Mouse (Mus musculus) neutrophil, adult 5-6 weeks (primary cell): ENCODE data around the gene Sars2. TPM values are rescaled to one million over a fixed set of nuclear protein-coding genes. Genes with fewer than 3 reads are reported as not detected.
"Not testable (repeated sequence)": the region's sequence is repeated elsewhere in the genome, so short reads cannot be mapped to it uniquely, and the experiment has no call there.

Experiments used
- ATAC-seq: fragments of 151-379, 151-347 bp; 2 replicates; pipeline ENCODE4 v1.8.0; 2017; ENCODE audit warnings: mild to moderate bottlenecking, moderate TSS enrichment; ENCODE audit not compliant: insufficient number of reproducible peaks, poor library complexity, low FRiP score, severe bottlenecking; ENCODE audit errors: extremely low read depth
- total RNA-seq: library from RNA; stranded (forward); fragments of 200-1000 nt; gene quantifications from 2 replicates; pipeline ENCODE4 v1.2.3, GENCODE M21; 2017

Sars2 gene
- 5.9 and 6.1 TPM in 2 replicates for total RNA-seq

DNA sequence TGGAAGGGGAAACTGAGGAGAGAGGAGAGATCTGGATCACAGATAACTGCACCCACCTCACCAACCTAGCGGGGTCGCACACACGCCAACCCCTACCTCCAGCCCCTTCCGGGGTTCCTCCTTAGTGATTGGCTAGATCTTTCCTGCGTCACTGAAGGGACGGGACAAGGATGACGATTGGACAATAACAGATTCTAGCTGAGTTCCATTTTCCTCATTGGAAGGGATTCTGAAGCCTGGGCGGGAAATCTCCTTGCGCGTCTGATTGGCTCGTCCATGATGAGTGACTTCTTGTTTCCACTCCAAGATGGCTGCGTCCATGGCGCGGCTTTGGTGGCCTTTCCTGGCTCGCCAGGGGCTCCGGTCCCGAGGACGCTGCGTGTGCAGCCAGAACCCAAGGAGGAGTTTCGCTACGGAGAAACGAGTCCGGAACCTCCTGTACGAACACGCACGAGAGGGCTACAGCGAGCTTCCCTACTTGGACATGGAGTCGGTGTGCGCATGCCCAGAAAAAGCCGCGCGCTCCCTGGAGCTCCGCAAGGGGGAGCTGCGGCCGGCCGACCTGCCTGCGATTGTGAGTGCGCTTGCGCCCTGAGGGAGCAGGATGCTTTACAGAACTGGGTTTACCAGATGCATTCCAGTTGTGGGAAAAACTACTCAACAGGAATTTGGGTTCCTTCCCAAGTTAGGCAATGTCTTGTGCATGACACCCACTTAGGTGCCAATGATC, at the start of gene Sars2, which contains the start of gene Mrps12:
TSS of gene Sars2 (plus strand) at position 284 of the 730 bp plus-strand sequence.
TSS of gene Mrps12 (minus strand) at position 112 of the 730 bp plus-strand sequence.
- peak; percentile 90 for ATAC-seq

- no peak for ATAC-seq
Measured at GRCm38 (mm10) chr7:28692545-28693320, 49.1 kb upstream of the Sars2 start, which contains the start of gene Fbxo27. Gene Fbxo27 (plus strand): TSS chr7:28692849.

DNA sequence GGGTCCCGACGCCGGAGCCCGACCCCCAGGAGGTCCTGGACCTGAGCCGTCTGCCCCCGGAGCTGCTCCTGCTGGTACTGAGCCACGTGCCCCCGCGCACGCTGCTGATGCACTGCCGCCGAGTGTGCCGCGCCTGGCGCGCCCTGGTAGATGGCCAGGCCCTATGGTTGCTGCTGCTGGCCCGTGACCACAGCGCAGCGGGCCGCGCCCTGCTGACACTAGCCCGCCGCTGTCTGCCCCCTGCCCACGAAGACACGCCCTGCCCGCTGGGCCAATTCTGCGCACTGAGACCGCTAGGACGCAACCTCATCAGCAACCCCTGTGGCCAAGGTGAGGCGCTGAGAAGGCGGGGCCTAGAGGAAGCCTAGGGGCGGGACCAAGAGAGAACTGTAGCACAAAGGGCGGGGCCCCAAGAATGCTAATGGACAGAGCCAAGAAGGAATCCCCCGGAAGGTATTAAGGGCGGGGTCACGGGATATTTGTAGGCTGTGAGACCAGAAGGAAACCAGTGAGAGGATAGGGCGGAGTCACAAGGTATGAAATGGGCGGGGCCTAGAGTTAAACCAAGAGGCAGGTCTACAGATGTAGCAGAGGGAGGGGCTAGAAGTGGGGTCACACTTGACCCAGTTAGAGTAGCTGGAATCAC, 48.3 kb upstream of the Sars2 start:
- ATAC-seq = peak; percentile 84

DNA sequence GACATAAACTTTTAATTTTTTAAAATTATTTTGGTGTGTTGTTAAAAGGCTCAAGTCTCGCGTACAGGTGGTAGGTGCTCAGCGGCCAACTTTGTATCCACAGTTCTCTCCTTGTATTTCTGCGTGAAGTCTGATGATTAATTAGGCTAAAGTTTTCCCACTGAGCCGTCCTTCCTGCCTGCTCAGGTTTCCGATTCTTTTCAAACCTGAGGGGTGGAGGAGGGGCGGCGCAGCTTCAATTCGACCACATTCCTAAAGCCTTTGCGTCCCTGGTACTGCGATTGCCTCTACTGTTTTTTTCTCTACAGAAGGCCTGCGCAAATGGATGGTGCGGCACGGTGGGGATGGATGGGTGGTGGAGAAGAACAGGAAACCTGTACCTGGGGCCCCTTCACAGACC, 47.4 kb upstream of the Sars2 start:
- ATAC-seq = no peak

GRCm38 (mm10) chr7:28694966-28695511, 46.8 kb upstream of the Sars2 start:
- no peak for ATAC-seq

DNA sequence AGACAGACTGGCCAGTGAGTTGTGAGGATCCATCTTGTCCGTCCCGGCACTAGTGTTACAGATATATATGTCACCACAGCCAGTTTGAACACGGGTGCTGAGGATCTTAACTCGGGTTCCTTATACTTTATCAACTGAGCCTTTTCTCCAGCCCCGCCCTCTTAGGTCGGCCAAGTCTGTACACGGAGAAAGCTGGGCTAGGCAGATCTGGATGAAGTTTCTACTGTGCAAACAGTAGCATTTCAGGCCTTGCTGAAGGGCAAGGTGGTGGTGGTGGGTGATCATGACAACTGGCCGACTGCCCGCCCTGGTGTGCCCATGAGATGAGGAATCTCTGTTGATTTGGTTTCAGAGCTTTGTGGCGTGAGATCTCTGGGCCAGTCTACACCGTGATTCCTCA, 44.5 kb upstream of the Sars2 start:
- no peak for ATAC-seq

DNA sequence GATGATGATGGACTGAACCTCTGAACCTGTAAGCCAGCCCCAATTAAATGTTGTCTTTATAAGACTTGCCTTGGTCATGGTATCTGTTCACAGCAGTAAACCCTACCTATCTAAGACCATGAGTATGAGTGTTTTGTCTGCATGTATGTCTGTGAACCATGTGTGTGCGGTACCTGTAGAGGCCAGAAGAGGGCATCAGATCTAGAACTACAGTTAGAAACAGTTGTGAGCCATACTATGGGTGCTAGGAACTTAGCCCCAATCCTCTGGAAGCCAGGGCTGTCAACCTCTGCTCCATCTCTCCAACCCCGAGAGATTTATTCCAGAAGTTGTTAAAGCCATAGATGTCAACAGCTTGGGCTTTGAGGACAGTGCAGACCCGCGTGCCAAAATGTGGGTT, 41.5 kb upstream of the Sars2 start:
- ATAC-seq = no peak

GRCm38 (mm10) chr7:28701306-28701705, 40.5 kb upstream of the Sars2 start:
- ATAC-seq = not testable (repeated sequence)

- ATAC-seq = 0 out of 2 replicates have a peak, but pooled peaks have one; percentile 44
Measured at GRCm38 (mm10) chr7:28702601-28703143, 39.1 kb upstream of the Sars2 start.

DNA sequence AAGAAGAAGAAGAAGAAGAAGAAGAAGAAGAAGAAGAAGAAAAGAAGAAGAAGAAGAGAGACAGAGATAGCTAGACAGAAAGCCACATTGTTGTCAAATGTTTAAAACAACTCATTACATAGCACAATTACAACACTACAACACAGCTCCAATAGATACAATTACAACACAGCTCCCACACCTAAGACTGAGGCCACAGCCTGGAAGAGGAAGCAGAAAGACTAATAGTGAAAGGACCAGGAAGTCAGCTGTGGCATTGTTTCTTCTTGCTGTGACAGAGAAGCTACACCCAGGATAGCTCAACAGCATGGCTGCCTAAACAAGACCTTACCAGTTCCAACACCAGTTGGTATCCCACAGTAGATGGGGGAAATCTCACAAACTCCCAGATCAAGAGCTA, 32.3 kb upstream of the Sars2 start:
- 0 out of 2 replicates have a peak, but pooled peaks have one; percentile 19 for ATAC-seq

GRCm38 (mm10) chr7:28710962-28711361, 30.8 kb upstream of the Sars2 start:
- no peak for ATAC-seq

DNA sequence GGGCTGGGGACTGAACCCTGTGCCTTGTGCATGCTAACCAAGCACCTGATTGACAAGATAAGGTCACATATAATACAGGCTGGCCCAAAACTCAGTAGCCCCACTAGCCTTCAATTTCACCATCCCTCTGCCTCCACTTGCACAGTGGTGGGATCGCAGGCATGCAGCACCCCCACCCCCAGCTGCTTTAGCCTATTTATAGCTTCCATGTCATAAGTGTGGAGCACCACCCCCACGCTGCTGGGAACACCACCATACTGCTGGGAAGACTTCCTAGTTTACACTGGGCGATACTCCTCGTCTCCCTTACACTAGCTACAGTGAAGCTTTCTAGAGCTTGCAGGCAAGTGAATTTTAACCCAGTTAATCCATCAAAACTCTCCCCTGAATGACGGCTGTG, 27.1 kb upstream of the Sars2 start:
- ATAC-seq = no peak

DNA sequence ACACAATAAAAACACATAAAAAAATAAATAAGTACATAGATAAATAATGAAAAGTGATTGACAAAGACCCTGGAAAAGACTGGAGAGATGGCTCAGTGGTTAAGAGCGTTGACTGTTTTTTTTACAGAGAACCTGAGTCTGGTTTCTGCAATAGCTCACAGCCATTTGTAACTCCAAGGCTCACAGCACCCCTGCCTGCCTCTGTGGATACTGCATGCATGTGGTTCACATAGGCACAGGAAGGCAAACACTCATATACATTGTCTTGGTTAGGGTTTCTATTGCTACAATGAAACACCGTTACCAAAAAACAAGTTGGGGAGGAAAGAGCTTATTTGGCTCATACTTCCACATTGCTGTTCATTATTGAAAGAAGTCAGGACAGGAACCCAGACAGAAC, 26.2 kb upstream of the Sars2 start:
- ATAC-seq = no peak

DNA sequence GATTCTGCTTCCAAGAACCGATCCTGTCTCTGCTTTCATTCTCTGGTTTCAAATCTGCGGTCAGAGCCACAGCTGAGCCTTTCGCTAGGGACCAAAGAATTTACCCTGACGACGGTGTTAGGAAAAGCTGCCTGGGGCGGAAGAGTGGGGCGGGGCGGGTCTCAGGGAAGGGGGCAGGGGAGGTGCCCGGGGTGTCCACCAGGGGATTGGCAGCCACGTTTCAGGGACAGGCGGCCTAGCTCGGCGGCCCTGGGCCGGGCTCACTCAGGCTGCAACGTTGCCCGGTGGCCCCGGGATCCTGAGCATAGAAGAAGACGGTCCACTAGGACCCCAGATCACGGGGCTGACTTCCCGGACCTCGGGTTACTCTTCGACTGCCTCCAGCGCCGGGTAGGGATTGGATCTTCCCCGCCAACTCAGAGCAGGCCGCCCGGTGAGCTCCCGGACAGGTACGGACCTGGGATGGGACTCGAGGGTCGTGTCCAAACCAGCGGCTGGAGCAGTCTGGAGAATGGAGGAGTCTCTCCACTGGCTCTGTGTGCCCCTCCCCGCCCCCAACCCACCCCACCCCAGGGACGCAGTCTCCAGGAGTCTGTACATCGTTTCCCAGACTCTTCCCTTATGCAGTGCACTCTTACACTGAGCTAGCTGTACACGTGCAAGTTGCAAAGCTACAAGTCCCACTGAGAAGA, 25.1 kb upstream of the Sars2 start, which contains the start of gene Fbxo17:
TSS of gene Fbxo17 (plus strand) at position 215 of the 692 bp plus-strand sequence.
- ATAC-seq = peak; percentile 36; the same call in 1 of the 2 replicates

DNA sequence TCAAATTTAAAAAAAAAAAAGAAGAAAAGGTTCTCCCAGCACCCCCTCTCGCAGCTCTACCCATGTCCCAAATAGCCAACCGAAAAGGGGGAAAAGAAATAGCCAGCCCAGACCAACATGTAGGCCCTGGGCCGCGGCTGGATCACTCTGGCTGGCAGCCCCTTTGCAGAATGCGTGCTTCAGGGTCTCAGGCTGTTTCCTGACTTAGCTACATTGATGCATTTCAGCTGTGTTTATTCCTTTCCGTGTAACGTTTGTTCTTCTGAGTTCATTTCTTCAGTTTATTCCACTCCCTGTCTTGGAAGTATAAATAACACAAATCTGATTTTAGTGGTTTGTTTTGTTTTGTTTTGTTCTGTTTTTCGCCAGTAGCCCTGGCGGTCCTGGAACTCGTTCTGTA, 24.1 kb upstream of the Sars2 start:
- ATAC-seq = no peak

- no peak for ATAC-seq
Measured at GRCm38 (mm10) chr7:28719159-28719558, 22.6 kb upstream of the Sars2 start.

DNA sequence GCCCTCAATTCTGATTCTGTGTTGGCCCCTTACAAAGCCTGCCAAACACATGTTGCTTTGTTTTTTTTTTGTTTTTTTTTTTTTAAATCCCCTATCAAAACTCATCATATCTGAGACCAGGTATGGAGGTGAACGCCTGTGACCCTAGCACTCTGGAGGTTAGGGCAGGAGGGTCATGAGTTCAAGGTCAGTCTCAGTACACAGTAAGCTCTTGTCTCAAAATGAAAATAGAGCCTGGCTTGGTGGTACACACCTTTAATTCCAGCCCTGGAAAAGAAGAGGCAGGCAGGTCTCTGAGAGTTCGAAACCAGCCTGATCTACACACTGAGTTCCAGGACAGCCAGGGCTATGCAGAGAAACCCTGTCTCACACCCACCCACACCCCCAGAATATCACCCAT, 22.1 kb upstream of the Sars2 start:
- no peak for ATAC-seq

DNA sequence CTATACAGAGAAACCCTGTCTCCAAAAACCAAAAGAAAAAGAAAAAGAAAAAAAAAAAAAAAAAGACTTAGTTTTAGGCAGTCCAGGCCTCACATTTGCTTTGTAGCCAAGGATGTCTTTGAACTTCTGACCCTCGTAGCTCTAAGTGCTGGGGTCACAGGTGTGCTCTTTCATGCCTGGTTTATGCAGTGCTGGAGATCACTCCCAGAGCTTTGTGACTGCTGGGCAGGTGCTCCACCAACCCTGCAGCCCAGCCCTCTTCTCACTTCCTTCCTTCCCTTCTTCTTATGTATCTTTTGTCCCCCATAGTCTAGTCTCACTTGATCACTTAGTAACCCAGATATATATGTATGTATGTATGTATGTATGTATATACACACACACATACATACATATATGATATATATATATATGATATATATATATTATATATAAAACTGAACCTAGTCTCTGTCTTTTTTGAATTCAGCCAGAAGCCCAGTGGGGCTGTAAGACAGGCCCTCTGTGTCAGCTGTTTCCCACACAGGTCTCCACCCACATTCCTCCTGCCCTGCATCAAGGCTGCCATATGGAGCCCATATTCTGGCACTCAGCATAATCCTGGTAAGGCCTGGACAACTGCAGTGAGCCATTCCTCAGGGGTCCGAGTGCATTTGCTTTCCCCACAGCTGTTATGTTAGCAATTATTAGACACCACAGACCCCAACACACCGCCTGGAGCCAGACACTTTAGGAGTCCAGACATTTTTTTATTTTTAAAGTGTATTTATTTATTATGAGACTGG, 20.8 kb upstream of the Sars2 start:
- ATAC-seq = no peak
